ENCODE assay signal across 32 mouse cellular contexts in genomic region chrX:142585281-142585680, GRCm38 (mm10).
"Had no signal": no experiment of that assay in that cellular context is flagged by ENCODE, and none has a peak within 500 bp of the region (broad histone marks: within the 10 kb centered on the region; RNA-seq: fewer than 3 reads in every experiment).

No protein-coding gene starts in this region.

- H3K9ac ChIP-seq: heart, embryonic 13.5 days; heart, embryonic 15.5 days; hindbrain, embryonic 12.5 days; hindbrain, embryonic 14.5 days; hindbrain, embryonic 15.5 days; intestine, embryonic 15.5 days; kidney, embryonic 15.5 days had no signal

- H3K36me3 ChIP-seq: heart, embryonic 10.5 days; heart, embryonic 13.5 days; heart, embryonic 15.5 days; hindbrain, embryonic 10.5 days; hindbrain, embryonic 12.5 days; hindbrain, embryonic 15.5 days; intestine, embryonic 15.5 days; kidney, embryonic 15.5 days had no signal

- H3K4me3 ChIP-seq: heart, embryonic 10.5 days; heart, embryonic 13.5 days; heart, embryonic 15.5 days; hindbrain, embryonic 10.5 days; hindbrain, embryonic 12.5 days; hindbrain, embryonic 15.5 days; intestine, embryonic 15.5 days; kidney, embryonic 15.5 days; layer of hippocampus, adult 2 months; left cerebral cortex, adult 2 months had no signal

- H3K4me2 ChIP-seq: heart, embryonic 11.5 days; heart, embryonic 13.5 days; heart, embryonic 15.5 days; hindbrain, embryonic 12.5 days; hindbrain, embryonic 14.5 days; hindbrain, embryonic 15.5 days; intestine, embryonic 15.5 days; kidney, embryonic 15.5 days had no signal

- H3K4me1 ChIP-seq: heart, embryonic 10.5 days; heart, embryonic 13.5 days; heart, embryonic 15.5 days; hindbrain, embryonic 10.5 days; hindbrain, embryonic 12.5 days; hindbrain, embryonic 15.5 days; intestine, embryonic 15.5 days; kidney, embryonic 15.5 days had no signal

- H3K27me3 ChIP-seq: heart, embryonic 13.5 days; heart, embryonic 15.5 days; hindbrain, embryonic 12.5 days; hindbrain, embryonic 15.5 days; intestine, embryonic 15.5 days had no signal

- H3K9me3 ChIP-seq: heart, embryonic 10.5 days; heart, embryonic 13.5 days; heart, embryonic 15.5 days; hindbrain, embryonic 10.5 days; hindbrain, embryonic 12.5 days; hindbrain, embryonic 15.5 days; intestine, embryonic 15.5 days; kidney, embryonic 15.5 days had no signal

- DNase-seq: heart, postnatal 10 days; heart, postnatal 14 days; heart, postnatal 36 days; kidney, adult 11 months; kidney, adult 18-20 months; kidney, adult 2 months; kidney, adult 8-10 months; kidney, adult 9 months; kidney, postnatal 10 days; kidney, postnatal 14 days; kidney, postnatal 25 days; kidney, postnatal 36 days; kidney, postnatal 4 days; layer of hippocampus, adult 9-11 months had no signal

- ATAC-seq: hindbrain, embryonic 16.5 days; hindbrain, postnatal 0 days; inflammation-experienced regulatory T-cells, adult 6 months; intestine, embryonic 15.5 days; intestine, embryonic 16.5 days; intestine, postnatal 0 days had no signal

- H3K27ac ChIP-seq: heart, embryonic 10.5 days; heart, embryonic 13.5 days; heart, embryonic 15.5 days; hindbrain, embryonic 10.5 days; hindbrain, embryonic 12.5 days; hindbrain, embryonic 14.5 days; hindbrain, embryonic 15.5 days; hindbrain, postnatal 0 days; intestine, embryonic 15.5 days; kidney, embryonic 15.5 days; kidney, postnatal 0 days; layer of hippocampus, adult 2 months; left cerebral cortex, adult 2 months had no signal
